Mouse (Mus musculus) ES-CJ7 (cell line): ENCODE results near the gene Zfp626.
A peak's percentile ranks its signal among the peaks of the same experiment; 100 is the strongest.
"Not testable (repeated sequence)": the region's sequence is repeated elsewhere in the genome, so short reads cannot be mapped to it uniquely, and the experiment has no call there.

Source experiments
- DNase-seq: peaks from one replicate; pipeline ENCODE4 v3.0.0; 2011; ENCODE audit warnings: low read depth, low spot score

Gene Zfp626

GRCm38 (mm10) chr7:27860396-27861235 is 53.6 kb downstream of the Zfp626 start:
- peak; percentile 68 for DNase-seq

- DNase-seq: not testable (repeated sequence)
Measured at GRCm38 (mm10) chr7:27862578-27862977, 55.6 kb downstream of the Zfp626 start.
